Comparison of ENCODE assay signal across 9 mouse cellular contexts in genomic region chr1:192834361-192835210, GRCm38 (mm10). TPM values are rescaled to one million over a fixed set of nuclear protein-coding genes. Genes with fewer than 3 reads are reported as not detected.
DNase-seq lines count a peak whose midpoint lies in the region; ATAC-seq and TF ChIP-seq lines count a peak whose summit lies in the region.
"Had no signal": no experiment of that assay in that cellular context is flagged by ENCODE, and none has a peak within 500 bp of the region (broad histone marks: within the 10 kb centered on the region; RNA-seq: fewer than 3 reads in every experiment).

No protein-coding gene starts in this region.

- H3K9me3 ChIP-seq in heart, embryonic 13.5 days, result no peaks in the 10 kb centered on the region
- no peaks in the 10 kb centered on the region for H3K9me3 ChIP-seq in liver, embryonic 12.5 days (replicated peaks)

- no peak; the same call in 1 of the 2 replicates for TF ChIP-seq CTCF in olfactory bulb, adult 2 months (IDR thresholded peaks at IDR 0.05; ENCODE audit: insufficient read depth, low read depth, low read length)

- H3K4me2 ChIP-seq in heart, embryonic 13.5 days, result peak overlapping the region; percentile 96
- H3K4me2 ChIP-seq in liver, embryonic 12.5 days, result peak overlapping the region; percentile 69

- ATAC-seq in common myeloid progenitor, adult 5-6 weeks (replicated peaks; ENCODE audit: low read depth, poor library complexity, severe bottlenecking), result peak; percentile 43
- peak; percentile 29; the same call in 1 of the 2 replicates for ATAC-seq in heart, embryonic 13.5 days (ENCODE audit: extremely low read depth, insufficient number of reproducible peaks, low FRiP score, low TSS enrichment)
- peak; percentile 40; the same call in 1 of the 2 replicates for ATAC-seq in liver, embryonic 12.5 days

- peak overlapping the region; percentile 55 for H3K27ac ChIP-seq in heart, embryonic 13.5 days (replicated peaks)
- no peak overlapping the region for H3K27ac ChIP-seq in liver, embryonic 12.5 days
- peak overlapping the region; percentile 89 for H3K27ac ChIP-seq in olfactory bulb, adult 2 months (ENCODE audit: insufficient read depth, low read depth, low read length)

- H3K9ac ChIP-seq in heart, embryonic 13.5 days, result peak overlapping the region; percentile 83
- peak overlapping the region; percentile 27; the same call in 1 of the 2 replicates for H3K9ac ChIP-seq in liver, embryonic 12.5 days

- H3K4me3 ChIP-seq in heart, embryonic 13.5 days, result peak overlapping the region; percentile 64
- peak overlapping the region; percentile 48 for H3K4me3 ChIP-seq in liver, embryonic 12.5 days
- H3K4me3 ChIP-seq in olfactory bulb, adult 2 months (ENCODE audit: insufficient read depth, low read depth, low read length), result peak overlapping the region; percentile 42

- peaks cover 51% of the 10 kb centered on the region for H3K27me3 ChIP-seq in heart, embryonic 13.5 days (replicated peaks)
- H3K27me3 ChIP-seq in liver, embryonic 12.5 days (replicated peaks), result peaks cover 67% of the 10 kb centered on the region

- peaks cover 44% of the 10 kb centered on the region for H3K4me1 ChIP-seq in heart, embryonic 13.5 days
- H3K4me1 ChIP-seq in liver, embryonic 12.5 days, result peaks cover 34% of the 10 kb centered on the region
- peaks cover 27% of the 10 kb centered on the region for H3K4me1 ChIP-seq in olfactory bulb, adult 2 months (ENCODE audit: control insufficient read depth, insufficient read depth, low read length)

- H3K36me3 ChIP-seq in heart, embryonic 13.5 days, result no peaks in the 10 kb centered on the region
- H3K36me3 ChIP-seq in liver, embryonic 12.5 days, result no peaks in the 10 kb centered on the region

- peak; percentile 60 for DNase-seq in kidney, adult 18-20 months
- no peak for DNase-seq in kidney, adult 11 months
- peak; percentile 16 to 66 for DNase-seq in kidney, postnatal 36 days
- DNase-seq in yolk sac, embryonic 10.5 days (ENCODE audit: low spot score), result peak; percentile 76

- peak; percentile 40 for TF ChIP-seq POLR2A in olfactory bulb, adult 2 months (IDR thresholded peaks at IDR 0.05; ENCODE audit: insufficient read depth, low read depth, low read length)

- WGBS in heart, embryonic 13.5 days, result 3% methylated on average over 55 of the region's 63 CpGs
- WGBS in liver, embryonic 12.5 days (ENCODE audit: insufficient replicate concordance), result 2% methylated on average over 63 of the region's 63 CpGs
- 6% methylated on average over 63 of the region's 63 CpGs for WGBS in olfactory bulb, adult 2 months

RNA-seq across cellular contexts. Expression of gene Sertad4, which starts 21.0 kb away (rescaled TPM):
- total RNA-seq in common myeloid progenitor, adult 5-6 weeks (2017), result not detected in 2 replicates
- 13.7 and 14.2 TPM in 2 replicates for polyA plus RNA-seq in heart, embryonic 13.5 days (2015; fragmentation: Nextera tagmentation; extraction: Ambion mirVana)
- 1.8 and 3.6 TPM in 2 replicates for polyA plus RNA-seq in liver, embryonic 12.5 days (2016; fragmentation: Nextera tagmentation; extraction: Ambion mirVana)
- not detected in 2 replicates for polyA plus RNA-seq in olfactory bulb, adult 2 months (2012; ENCODE audit: insufficient read depth, insufficient read length, low replicate concordance, missing spikeins)
- total RNA-seq: MEL had no signal
